Mouse (Mus musculus) liver, adult 2 months (tissue): ENCODE measurements around the gene Lpar1. TPM values are rescaled to one million over a fixed set of nuclear protein-coding genes. Genes with fewer than 3 reads are reported as not detected.
A peak's percentile ranks its signal among the peaks of the same experiment; 100 is the strongest.

ENCODE experiments used
- DNase-seq: peaks from one replicate; pipeline ENCODE4 v3.0.0-alpha.2; 2011; ENCODE audit warnings: low read depth, low spot score; ENCODE audit errors: extremely low read depth
- H3K27ac ChIP-seq: fragments of 200-500 bp; replicated peaks from 2 replicates; pipeline ENCODE4 v1.5.1; 2012; ENCODE audit warnings: low read depth, mild to moderate bottlenecking, control low read depth, inconsistent platforms, low read length; ENCODE audit not compliant: insufficient read depth
- H3K27me3 ChIP-seq: fragments of 200-500 bp; 2 replicates; pipeline ENCODE4 v1.6.1; 2012; ENCODE audit warnings: mild to moderate bottlenecking, moderate library complexity, low read length, inconsistent platforms; ENCODE audit not compliant: control insufficient read depth, insufficient read depth
- H3K36me3 ChIP-seq: fragments of 200-500 bp; 2 replicates; pipeline ENCODE4 v1.6.1; 2012; ENCODE audit warnings: low read length, inconsistent platforms; ENCODE audit not compliant: control insufficient read depth, insufficient read depth
- H3K4me1 ChIP-seq: fragments of 200-500 bp; 2 replicates; pipeline ENCODE4 v1.6.1; 2011; ENCODE audit warnings: low read length; ENCODE audit not compliant: control insufficient read depth, insufficient read depth
- H3K4me3 ChIP-seq: fragments of 200-500 bp; 2 replicates; pipeline ENCODE4 v1.5.1; 2011; ENCODE audit warnings: low read depth, mild to moderate bottlenecking, control low read depth, low read length, moderate library complexity; ENCODE audit not compliant: insufficient read depth
- H3K79me2 ChIP-seq: fragments of 200-500 bp; 2 replicates; pipeline ENCODE4 v1.6.1; 2012; ENCODE audit warnings: inconsistent platforms, mild to moderate bottlenecking, low read length, moderate library complexity; ENCODE audit not compliant: control insufficient read depth, insufficient read depth
- H3K9ac ChIP-seq: fragments of 200-500 bp; 2 replicates; pipeline ENCODE4 v1.6.1; 2012; ENCODE audit warnings: low read depth, mild to moderate bottlenecking, control low read depth, inconsistent platforms, low read length
- CTCF ChIP-seq: fragments of 200-500 bp; IDR thresholded peaks from 2 replicates; pipeline ENCODE4 v1.5.1; 2011; ENCODE audit warnings: low read depth, low read length, control low read depth
- POLR2A ChIP-seq: fragments of 200-500 bp; IDR thresholded peaks from 2 replicates; pipeline ENCODE4 v1.6.1; 2011; ENCODE audit warnings: low read length, control low read depth; ENCODE audit not compliant: insufficient read depth; ENCODE audit errors: extremely low read depth
- WGBS: fragments of 180-500 bp; shearing (Covaris S2); methylation state at CpG from one replicate; pipeline ENCODE4 v1.1.7; 2018; 5-methylcytosine and 5-hydroxymethylcytosine counted together
- polyA plus RNA-seq: library from polyadenylated mRNA; depleted of rRNA; stranded (reverse); fragments of >200 nt; gene quantifications from 2 replicates; pipeline ENCODE4 v1.2.3, GENCODE M21; 2012
- total RNA-seq: library from RNA; depleted of rRNA; stranded (reverse); fragments of >200 nt; gene quantifications from 2 replicates; pipeline ENCODE4 v1.2.3, GENCODE M21; 2014

Lpar1 gene
- total and polyA plus RNA-seq, 2 experiments = 0.83 to 0.89 TPM

GRCm38 (mm10) chr4:58478564-58478963, 75.1 kb downstream of the Lpar1 start:
- no peaks in the 10 kb centered on the region for H3K36me3 ChIP-seq
- H3K4me3 ChIP-seq = no peak overlapping the region
- H3K27ac ChIP-seq = no peak overlapping the region
- TF ChIP-seq CTCF (no peak), POLR2A (no peak)
- no peaks in the 10 kb centered on the region for H3K27me3 ChIP-seq
- peak; percentile 32 for DNase-seq
- no peaks in the 10 kb centered on the region for H3K79me2 ChIP-seq
- no peaks in the 10 kb centered on the region for H3K4me1 ChIP-seq
- 97% methylated on average over 1 of the region's 1 CpGs for WGBS
- H3K9ac ChIP-seq = no peak overlapping the region

GRCm38 (mm10) chr4:58477691-58478090, 76.0 kb downstream of the Lpar1 start:
- no peak overlapping the region for H3K9ac ChIP-seq
- DNase-seq = no peak
- no peak overlapping the region for H3K27ac ChIP-seq
- no peaks in the 10 kb centered on the region for H3K27me3 ChIP-seq
- TF ChIP-seq POLR2A = no peak
- TF ChIP-seq CTCF = no peak
- H3K4me3 ChIP-seq = no peak overlapping the region
- no peaks in the 10 kb centered on the region for H3K36me3 ChIP-seq
- no peaks in the 10 kb centered on the region for H3K79me2 ChIP-seq
- 90% methylated on average over 8 of the region's 8 CpGs for WGBS
- no peaks in the 10 kb centered on the region for H3K4me1 ChIP-seq

- DNase-seq = no peak
- Histone ChIP-seq H3K27me3 (no peaks in the 10 kb centered on the region), H3K36me3 (no peaks in the 10 kb centered on the region), H3K79me2 (no peaks in the 10 kb centered on the region), H3K4me3 (no peak overlapping the region), H3K27ac (no peak overlapping the region), H3K9ac (no peak overlapping the region), H3K4me1 (no peaks in the 10 kb centered on the region)
- 79% methylated on average over 4 of the region's 4 CpGs for WGBS
- TF ChIP-seq POLR2A = no peak
- no peak for TF ChIP-seq CTCF
These were observed 82.3 kb downstream of the Lpar1 start for GRCm38 (mm10) chr4:58471203-58471910.

DNA sequence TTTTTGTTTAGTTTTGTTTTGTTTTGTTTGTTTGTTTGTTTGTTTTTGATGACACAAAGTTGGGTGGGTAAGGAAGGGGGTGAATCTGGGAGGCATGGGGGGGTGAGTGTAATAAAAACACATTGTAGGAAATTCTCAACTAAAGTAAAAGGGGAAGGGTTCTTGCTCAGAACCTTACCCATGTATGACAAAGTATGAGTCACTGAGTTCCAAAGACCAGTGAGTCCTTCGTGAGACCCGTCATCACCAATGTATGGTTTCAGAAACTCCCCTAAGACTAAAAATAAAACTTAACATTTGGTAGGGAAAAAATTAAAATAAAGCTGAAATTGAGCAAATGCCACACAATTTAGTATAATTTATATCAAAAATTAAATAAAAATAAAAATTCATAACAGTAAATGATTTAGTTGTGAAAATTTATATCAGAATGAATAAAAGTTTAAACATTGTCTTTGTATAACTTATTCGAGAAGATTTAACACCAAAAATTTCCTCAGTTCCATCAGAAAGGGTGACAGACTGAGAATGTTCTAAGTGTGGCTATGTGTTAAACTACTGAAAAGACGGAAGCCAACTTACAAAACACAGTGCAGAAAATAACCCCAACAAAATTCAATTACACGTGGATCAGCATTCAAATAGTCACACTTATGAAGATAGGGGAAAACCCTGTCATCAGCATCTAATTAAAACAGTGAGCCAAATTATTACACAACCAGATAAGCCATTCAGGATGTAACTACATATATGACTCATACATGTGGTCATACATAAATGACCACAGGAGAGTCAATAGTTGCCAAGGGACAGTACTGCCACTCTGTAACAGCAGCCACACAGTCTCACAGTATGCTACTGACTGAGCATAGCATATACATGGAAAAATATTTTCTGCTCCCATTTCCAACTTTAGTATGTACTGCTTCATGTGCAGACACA, 83.8 kb downstream of the Lpar1 start:
- no peak for TF ChIP-seq POLR2A
- TF ChIP-seq CTCF = no peak
- 91% methylated on average over 5 of the region's 5 CpGs for WGBS

DNA sequence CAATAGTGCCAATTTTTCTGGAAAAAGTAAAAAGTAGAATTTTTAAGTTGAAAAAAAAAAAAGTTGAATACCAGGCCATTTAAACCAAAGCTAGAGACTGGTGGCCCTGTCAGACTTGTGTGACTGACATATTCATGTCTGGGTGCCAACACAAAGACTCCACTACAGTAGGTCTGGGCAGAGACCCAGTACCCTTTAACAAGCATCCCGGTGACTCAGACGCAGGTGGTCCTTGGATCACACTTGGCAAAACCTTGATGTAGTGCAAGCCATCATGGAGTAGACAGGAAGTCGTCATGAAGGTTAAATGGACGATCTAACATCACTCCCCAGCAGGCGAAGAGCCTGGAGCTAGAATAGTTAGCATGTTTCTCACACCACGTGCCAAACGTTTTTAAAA, 84.7 kb downstream of the Lpar1 start:
- Histone ChIP-seq H3K27me3 (no peaks in the 10 kb centered on the region), H3K27ac (no peak overlapping the region), H3K4me3 (no peak overlapping the region), H3K36me3 (no peaks in the 10 kb centered on the region), H3K79me2 (no peaks in the 10 kb centered on the region), H3K4me1 (no peaks in the 10 kb centered on the region), H3K9ac (no peak overlapping the region)
- no peak for DNase-seq
- WGBS = 83% methylated on average over 7 of the region's 7 CpGs
- no peak for TF ChIP-seq CTCF
- TF ChIP-seq POLR2A = no peak

More for the DNA sequence above, 83.8 kb downstream of the Lpar1 start:
- no peaks in the 10 kb centered on the region for H3K27me3 ChIP-seq
- no peaks in the 10 kb centered on the region for H3K79me2 ChIP-seq
- H3K36me3 ChIP-seq = no peaks in the 10 kb centered on the region
- H3K4me1 ChIP-seq = no peaks in the 10 kb centered on the region
- H3K27ac ChIP-seq = no peak overlapping the region
- no peak overlapping the region for H3K4me3 ChIP-seq
- H3K9ac ChIP-seq = no peak overlapping the region
- no peak for DNase-seq
